Mouse (Mus musculus) forebrain, embryonic 16.5 days (tissue): ENCODE results near the gene Ppil6. TPM values are rescaled to one million over a fixed set of nuclear protein-coding genes. Genes with fewer than 3 reads are reported as not detected.

ENCODE experiments used
- ATAC-seq: fragments of 200-750 bp; cut with Nextera tagmentation; 2 replicates; pipeline ENCODE4 v1.8.0; 2017; ENCODE audit warnings: mild to moderate bottlenecking, moderate library complexity
- H3K27ac ChIP-seq: fragments of 300-500 bp; sonication (generic); 2 replicates; pipeline ENCODE4 v1.5.1; 2014; ENCODE audit warnings: low read length, control low read depth
- H3K27me3 ChIP-seq: fragments of 300-500 bp; sonication (generic); replicated peaks from 2 replicates; pipeline ENCODE4 v1.6.1; 2014; ENCODE audit warnings: low read length; ENCODE audit not compliant: control insufficient read depth, insufficient read depth
- H3K36me3 ChIP-seq: fragments of 300-500 bp; sonication (generic); 2 replicates; pipeline ENCODE4 v1.6.1; 2014; ENCODE audit not compliant: control insufficient read depth, insufficient read depth
- H3K4me1 ChIP-seq: fragments of 300-500 bp; sonication (generic); replicated peaks from 2 replicates; pipeline ENCODE4 v1.6.1; 2014; ENCODE audit warnings: low read length; ENCODE audit not compliant: control insufficient read depth, insufficient read depth
- H3K4me2 ChIP-seq: fragments of 300-500 bp; sonication (generic); 2 replicates; pipeline ENCODE4 v1.6.1; 2014; ENCODE audit warnings: mild to moderate bottlenecking, low read length, control low read depth
- H3K4me3 ChIP-seq: fragments of 300-500 bp; sonication (generic); replicated peaks from 2 replicates; pipeline ENCODE4 v1.5.1; 2014; ENCODE audit warnings: mild to moderate bottlenecking, low read length, control low read depth
- H3K9ac ChIP-seq: fragments of 300-500 bp; sonication (generic); replicated peaks from 2 replicates; pipeline ENCODE4 v1.6.1; 2014; ENCODE audit warnings: low read depth, low read length, control low read depth
- H3K9me3 ChIP-seq: fragments of 300-500 bp; sonication (generic); 2 replicates; pipeline ENCODE4 v1.6.1; 2016; ENCODE audit warnings: low read length; ENCODE audit not compliant: control insufficient read depth
- WGBS: fragments of 180-500 bp; shearing (Covaris S2); extraction: QIAGEN DNeasy Blood & Tissue Kit; methylation state at CpG from one replicate; pipeline ENCODE4 v1.1.7; 2014; 5-methylcytosine and 5-hydroxymethylcytosine counted together
- polyA plus RNA-seq: library from polyadenylated mRNA; unstranded; fragments of >200 nt; fragmentation: Nextera tagmentation; extraction: Ambion mirVana; gene quantifications from 2 replicates; pipeline ENCODE4 v1.2.1, GENCODE M21; 2015

The Ppil6 gene
- polyA plus RNA-seq, 1 experiment from 2014 or later: 2.1 TPM

- WGBS: 0% methylated on average over 9 of the region's 9 CpGs
- peak overlapping the region; percentile 63 for H3K4me3 ChIP-seq
- peak; percentile 49 for ATAC-seq
Measured at GRCm38 (mm10) chr10:41477018-41477277, 13.3 kb upstream of the Ppil6 start.

GRCm38 (mm10) chr10:41477278-41478181, 12.7 kb upstream of the Ppil6 start:
- peak; percentile 74 for ATAC-seq
- H3K9me3 ChIP-seq: no peaks in the 10 kb centered on the region
- H3K4me1 ChIP-seq: peaks cover 15% of the 10 kb centered on the region
- H3K36me3 ChIP-seq: 0 out of 2 replicates have a peak, but pooled peaks cover 3% of the 10 kb centered on the region
- peak overlapping the region; percentile 76 for H3K4me2 ChIP-seq
- H3K27me3 ChIP-seq: no peaks in the 10 kb centered on the region
- WGBS: 1% methylated on average over 20 of the region's 20 CpGs
- peak overlapping the region; percentile 71 for H3K27ac ChIP-seq
- H3K9ac ChIP-seq: peak overlapping the region; percentile 73
- H3K4me3 ChIP-seq: peak overlapping the region; percentile 63

More at GRCm38 (mm10) chr10:41477018-41477277, 13.3 kb upstream of the Ppil6 start:
- H3K4me2 ChIP-seq: peak overlapping the region; percentile 76
- H3K9ac ChIP-seq: peak overlapping the region; percentile 73
- H3K27ac ChIP-seq: peak overlapping the region; percentile 34
- 0 out of 2 replicates have a peak, but pooled peaks cover 3% of the 10 kb centered on the region for H3K36me3 ChIP-seq
- no peaks in the 10 kb centered on the region for H3K9me3 ChIP-seq
- H3K27me3 ChIP-seq: no peaks in the 10 kb centered on the region
- peaks cover 15% of the 10 kb centered on the region for H3K4me1 ChIP-seq

- H3K27ac ChIP-seq: no peak overlapping the region
- H3K27me3 ChIP-seq: no peaks in the 10 kb centered on the region
- peaks cover 4% of the 10 kb centered on the region; the same call in 1 of the 2 replicates for H3K36me3 ChIP-seq
- no peak overlapping the region for H3K4me3 ChIP-seq
- no peak overlapping the region for H3K4me2 ChIP-seq
- peaks cover 15% of the 10 kb centered on the region for H3K4me1 ChIP-seq
- no peak for ATAC-seq
- no peaks in the 10 kb centered on the region for H3K9me3 ChIP-seq
- H3K9ac ChIP-seq: no peak overlapping the region
- WGBS: 84% methylated on average over 3 of the region's 3 CpGs
Measured at GRCm38 (mm10) chr10:41479961-41480360, 10.3 kb upstream of the Ppil6 start.

- Histone ChIP-seq H3K27me3 (no peaks in the 10 kb centered on the region), H3K4me1 (peaks cover 11% of the 10 kb centered on the region), H3K27ac (no peak overlapping the region), H3K4me2 (no peak overlapping the region), H3K9ac (no peak overlapping the region), H3K36me3 (peaks cover 12% of the 10 kb centered on the region), H3K4me3 (no peak overlapping the region), H3K9me3 (no peaks in the 10 kb centered on the region)
- ATAC-seq: no peak
- WGBS: 77% methylated on average over 33 of the region's 33 CpGs
Measured at GRCm38 (mm10) chr10:41480938-41481880, 9.0 kb upstream of the Ppil6 start.

GRCm38 (mm10) chr10:41482446-41482845, 7.8 kb upstream of the Ppil6 start:
- H3K9me3 ChIP-seq: no peaks in the 10 kb centered on the region
- no peak overlapping the region for H3K4me2 ChIP-seq
- H3K27me3 ChIP-seq: no peaks in the 10 kb centered on the region
- H3K4me1 ChIP-seq: peaks cover 7% of the 10 kb centered on the region
- 87% methylated on average over 7 of the region's 7 CpGs for WGBS
- no peak overlapping the region for H3K4me3 ChIP-seq
- peaks cover 18% of the 10 kb centered on the region for H3K36me3 ChIP-seq
- ATAC-seq: no peak
- H3K27ac ChIP-seq: no peak overlapping the region
- H3K9ac ChIP-seq: no peak overlapping the region

GRCm38 (mm10) chr10:41485778-41486177, 4.5 kb upstream of the Ppil6 start:
- H3K27ac ChIP-seq: no peak overlapping the region
- H3K4me1 ChIP-seq: peaks cover 16% of the 10 kb centered on the region
- H3K9ac ChIP-seq: no peak overlapping the region
- ATAC-seq: no peak
- no peaks in the 10 kb centered on the region for H3K9me3 ChIP-seq
- H3K36me3 ChIP-seq: peaks cover 16% of the 10 kb centered on the region
- no peaks in the 10 kb centered on the region for H3K27me3 ChIP-seq
- WGBS: 95% methylated on average over 16 of the region's 16 CpGs
- H3K4me3 ChIP-seq: no peak overlapping the region
- H3K4me2 ChIP-seq: no peak overlapping the region

GRCm38 (mm10) chr10:41486506-41487170, 3.6 kb upstream of the Ppil6 start:
- H3K9ac ChIP-seq: no peak overlapping the region
- peaks cover 18% of the 10 kb centered on the region for H3K4me1 ChIP-seq
- H3K4me2 ChIP-seq: no peak overlapping the region
- no peak for ATAC-seq
- H3K27me3 ChIP-seq: no peaks in the 10 kb centered on the region
- no peak overlapping the region for H3K27ac ChIP-seq
- H3K4me3 ChIP-seq: no peak overlapping the region
- H3K36me3 ChIP-seq: peaks cover 16% of the 10 kb centered on the region
- 81% methylated on average over 14 of the region's 14 CpGs for WGBS
- H3K9me3 ChIP-seq: no peaks in the 10 kb centered on the region

- 52% methylated on average over 7 of the region's 7 CpGs for WGBS
- no peak for ATAC-seq
- peak overlapping the region; percentile 80 for H3K4me3 ChIP-seq
- peaks cover 18% of the 10 kb centered on the region for H3K4me1 ChIP-seq
- H3K27ac ChIP-seq: no peak overlapping the region
- no peaks in the 10 kb centered on the region for H3K27me3 ChIP-seq
- H3K9ac ChIP-seq: 0 out of 2 replicates have a peak overlapping the region, but pooled peaks have one; percentile 13
- H3K9me3 ChIP-seq: no peaks in the 10 kb centered on the region
- H3K36me3 ChIP-seq: peaks cover 16% of the 10 kb centered on the region
- peak overlapping the region; percentile 100 for H3K4me2 ChIP-seq
Measured at GRCm38 (mm10) chr10:41488877-41489276, 1.4 kb upstream of the Ppil6 start.
